Mouse (Mus musculus) kidney, embryonic 15.5 days (tissue): ENCODE results near the gene Ccl28. TPM values are rescaled to one million over a fixed set of nuclear protein-coding genes. Genes with fewer than 3 reads are reported as not detected.
"Not testable (repeated sequence)": the region's sequence is repeated elsewhere in the genome, so short reads cannot be mapped to it uniquely, and the experiment has no call there.

Experiments
- ATAC-seq: fragments of 200-750 bp; cut with Nextera tagmentation; replicated peaks from 2 replicates; pipeline ENCODE4 v1.8.0; 2017; ENCODE audit warnings: moderate TSS enrichment; ENCODE audit not compliant: low FRiP score
- H3K27ac ChIP-seq: fragments of 300-500 bp; sonication (generic); 2 replicates; pipeline ENCODE4 v1.5.1; 2015; ENCODE audit warnings: mild to moderate bottlenecking, inconsistent platforms
- H3K27me3 ChIP-seq: fragments of 300-500 bp; sonication (generic); 2 replicates; pipeline ENCODE4 v1.6.1; 2015; ENCODE audit warnings: inconsistent platforms
- H3K36me3 ChIP-seq: fragments of 300-500 bp; sonication (generic); 2 replicates; pipeline ENCODE4 v1.6.1; 2015; ENCODE audit warnings: inconsistent platforms
- H3K4me1 ChIP-seq: fragments of 300-500 bp; sonication (generic); 2 replicates; pipeline ENCODE4 v1.6.1; 2015; ENCODE audit warnings: inconsistent platforms
- H3K4me2 ChIP-seq: fragments of 300-500 bp; sonication (generic); 2 replicates; pipeline ENCODE4 v1.6.1; 2015; ENCODE audit warnings: moderate library complexity, mild to moderate bottlenecking, inconsistent platforms
- H3K4me3 ChIP-seq: fragments of 300-500 bp; sonication (generic); replicated peaks from 2 replicates; pipeline ENCODE4 v1.5.1; 2015; ENCODE audit warnings: mild to moderate bottlenecking, inconsistent platforms
- H3K9ac ChIP-seq: fragments of 300-500 bp; sonication (generic); 2 replicates; pipeline ENCODE4 v1.6.1; 2015; ENCODE audit warnings: mild to moderate bottlenecking, inconsistent platforms
- H3K9me3 ChIP-seq: fragments of 300-500 bp; sonication (generic); replicated peaks from 2 replicates; pipeline ENCODE4 v1.6.1; 2016; ENCODE audit warnings: inconsistent platforms
- WGBS: fragments of 180-500 bp; shearing (Covaris S2); methylation state at CpG from one replicate; pipeline ENCODE4 v1.1.7; 2015; ENCODE audit warnings: mixed read lengths; 5-methylcytosine and 5-hydroxymethylcytosine counted together
- polyA plus RNA-seq: library from polyadenylated mRNA; unstranded; fragments of >200 nt; fragmentation: Nextera tagmentation; extraction: Ambion mirVana; gene quantifications from 2 replicates; pipeline ENCODE4 v1.2.1, GENCODE M21; 2015

The Ccl28 gene
- polyA plus RNA-seq: 0.05 and 0.13 TPM in 2 replicates

GRCm38 (mm10) chr13:119623634-119624033 lies at the start of gene Ccl28:
TSS of gene Ccl28 (plus strand) at chr13:119623819.
- Histone ChIP-seq H3K36me3 (no peaks in the 10 kb centered on the region), H3K27me3 (no peaks in the 10 kb centered on the region), H3K4me2 (no peak within 1 kb of the TSS), H3K9ac (no peak within 1 kb of the TSS), H3K4me3 (no peak within 1 kb of the TSS), H3K4me1 (no peaks in the 10 kb centered on the region), H3K27ac (no peak within 1 kb of the TSS), H3K9me3 (no peaks in the 10 kb centered on the region)
- no peak for ATAC-seq
- WGBS: 78% methylated on average over 6 of the region's 6 CpGs

DNA sequence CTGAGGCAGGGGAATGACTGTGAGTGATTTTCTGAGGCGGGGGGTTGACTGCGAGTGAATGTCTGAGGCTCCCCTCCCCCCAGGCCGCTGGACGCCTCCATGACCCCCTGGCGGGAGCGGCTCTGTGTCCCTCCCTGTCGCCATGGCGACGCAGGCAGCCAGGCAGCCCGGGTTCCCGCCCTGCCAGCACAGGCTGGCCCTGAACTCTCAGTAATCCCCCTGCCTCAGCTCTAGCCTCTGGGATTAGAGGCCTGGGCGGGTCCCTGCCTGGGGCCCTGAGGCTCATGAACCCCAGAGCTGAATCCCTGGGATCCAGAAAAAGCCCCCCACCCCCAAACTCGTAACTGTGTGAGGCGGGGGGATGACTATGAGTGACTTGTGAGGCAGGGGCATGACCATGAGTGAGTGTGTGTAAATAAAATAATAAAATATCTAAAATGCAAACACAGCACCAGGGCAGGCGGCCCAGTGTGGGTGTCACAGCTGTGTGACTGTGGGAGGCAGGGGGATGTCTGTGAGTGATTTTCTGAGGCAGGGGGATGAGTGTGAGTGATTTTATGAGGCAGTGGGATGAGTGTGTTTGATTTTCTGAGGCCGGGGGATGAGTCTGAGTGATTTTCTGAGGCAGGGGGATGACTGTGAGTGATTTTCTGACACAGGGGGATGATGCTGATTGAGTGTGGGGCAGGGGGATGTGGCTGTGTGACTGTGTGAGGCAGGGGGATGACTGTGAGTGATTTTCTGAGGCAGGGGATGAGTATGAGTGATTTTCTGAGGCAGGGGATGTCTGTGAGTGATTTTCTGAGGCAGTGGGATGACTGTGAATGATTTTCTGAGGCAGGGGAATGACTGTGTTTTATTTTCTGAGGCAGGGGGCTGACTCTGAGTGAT lies 27.1 kb upstream of the Ccl28 start:
- H3K4me3 ChIP-seq, H3K9ac ChIP-seq, H3K4me2 ChIP-seq, H3K27ac ChIP-seq, H3K27me3 ChIP-seq, H3K36me3 ChIP-seq, H3K4me1 ChIP-seq: not testable (repeated sequence)
- 72% methylated on average over 16 of the region's 16 CpGs for WGBS
- ATAC-seq: peak; percentile 94
- peaks cover 12% of the 10 kb centered on the region for H3K9me3 ChIP-seq

DNA sequence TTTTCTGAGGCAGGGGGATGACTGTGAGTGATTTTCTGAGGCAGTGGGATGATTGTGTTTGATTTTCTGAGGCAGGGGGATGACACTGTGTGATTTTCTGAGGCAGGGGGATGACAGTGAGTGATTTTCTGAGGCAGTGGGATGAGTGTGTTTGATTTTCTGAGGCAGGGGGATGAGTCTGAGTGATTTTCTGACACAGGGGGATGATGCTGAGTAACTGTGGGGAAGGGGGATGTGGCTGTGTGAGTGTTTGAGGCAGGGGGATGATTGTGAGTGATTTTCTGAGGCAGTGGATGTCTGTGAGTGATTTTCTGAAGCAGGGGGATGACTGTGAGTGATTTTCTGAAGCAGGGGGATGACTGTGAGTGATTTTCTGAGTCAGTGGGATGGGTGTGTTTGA lies 25.2 kb upstream of the Ccl28 start:
- ATAC-seq, H3K4me3 ChIP-seq, H3K4me1 ChIP-seq: not testable (repeated sequence)

DNA sequence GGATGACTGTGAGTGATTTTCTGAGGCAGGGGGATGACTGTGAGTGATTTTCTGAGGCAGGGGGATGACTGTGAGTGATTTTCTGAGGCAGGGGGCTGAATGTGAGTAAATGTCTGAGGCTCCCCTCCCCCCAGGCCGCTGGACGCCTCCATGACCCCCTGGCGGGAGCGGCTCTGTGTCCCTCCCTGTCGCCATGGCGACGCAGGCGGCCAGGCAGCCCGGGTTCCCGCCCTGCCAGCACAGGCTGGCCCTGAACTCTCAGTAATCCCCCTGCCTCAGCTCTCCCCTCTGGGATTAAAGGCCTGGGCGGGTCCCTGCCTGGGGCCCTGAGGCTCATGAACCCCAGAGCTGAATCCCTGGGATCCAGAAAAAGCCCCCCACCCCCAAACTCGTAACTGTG lies 24.6 kb upstream of the Ccl28 start:
- not testable (repeated sequence) for H3K4me3 ChIP-seq, H3K4me1 ChIP-seq, ATAC-seq, H3K9ac ChIP-seq, H3K36me3 ChIP-seq, H3K27me3 ChIP-seq, H3K27ac ChIP-seq, H3K4me2 ChIP-seq
- H3K9me3 ChIP-seq: peaks cover 21% of the 10 kb centered on the region
- whole genome bisulfite sequencing: 80% methylated on average over 12 of the region's 12 CpGs

More for the DNA sequence above, 25.2 kb upstream of the Ccl28 start:
- peaks cover 15% of the 10 kb centered on the region for H3K9me3 ChIP-seq
- not testable (repeated sequence) for H3K27ac ChIP-seq, H3K27me3 ChIP-seq, H3K9ac ChIP-seq, H3K36me3 ChIP-seq, H3K4me2 ChIP-seq

DNA sequence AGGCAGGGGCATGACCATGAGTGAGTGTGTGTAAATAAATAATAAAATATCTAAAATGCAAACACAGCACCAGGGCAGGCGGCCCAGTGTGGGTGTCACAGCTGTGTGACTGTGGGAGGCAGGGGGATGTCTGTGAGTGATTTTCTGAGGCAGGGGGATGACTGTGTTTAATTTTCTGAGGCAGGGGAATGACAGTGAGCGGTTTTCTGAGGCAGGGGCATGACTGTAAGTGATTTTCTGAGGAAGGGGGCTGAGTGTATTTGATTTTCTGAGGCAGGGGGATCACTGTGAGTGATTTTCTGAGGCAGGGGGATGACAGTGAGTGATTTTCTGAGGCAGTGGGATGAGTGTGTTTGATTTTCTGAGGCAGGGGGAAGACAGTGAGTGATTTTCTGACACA lies 24.1 kb upstream of the Ccl28 start:
- WGBS: 83% methylated on average over 2 of the region's 2 CpGs
- H3K9me3 ChIP-seq: peaks cover 24% of the 10 kb centered on the region

GRCm38 (mm10) chr13:119600166-119600565 lies 23.5 kb upstream of the Ccl28 start:
- not testable (repeated sequence) for H3K4me3 ChIP-seq, H3K4me1 ChIP-seq

More for the DNA sequence above, 24.1 kb upstream of the Ccl28 start:
- not testable (repeated sequence) for H3K36me3 ChIP-seq, H3K27ac ChIP-seq, H3K4me2 ChIP-seq, H3K4me1 ChIP-seq, H3K9ac ChIP-seq, H3K4me3 ChIP-seq, H3K27me3 ChIP-seq, ATAC-seq

GRCm38 (mm10) chr13:119602688-119603331 lies 20.8 kb upstream of the Ccl28 start:
- not testable (repeated sequence) for H3K9ac ChIP-seq, H3K27me3 ChIP-seq, H3K4me1 ChIP-seq, H3K4me3 ChIP-seq, ATAC-seq, H3K36me3 ChIP-seq, H3K27ac ChIP-seq, H3K4me2 ChIP-seq
- 45% methylated on average over 12 of the region's 13 CpGs for WGBS
- peaks cover 14% of the 10 kb centered on the region for H3K9me3 ChIP-seq

More at GRCm38 (mm10) chr13:119600166-119600565, 23.5 kb upstream of the Ccl28 start:
- H3K4me2 ChIP-seq, H3K27me3 ChIP-seq, H3K27ac ChIP-seq, H3K36me3 ChIP-seq, H3K9ac ChIP-seq, ATAC-seq: not testable (repeated sequence)
- H3K9me3 ChIP-seq: peaks cover 26% of the 10 kb centered on the region

DNA sequence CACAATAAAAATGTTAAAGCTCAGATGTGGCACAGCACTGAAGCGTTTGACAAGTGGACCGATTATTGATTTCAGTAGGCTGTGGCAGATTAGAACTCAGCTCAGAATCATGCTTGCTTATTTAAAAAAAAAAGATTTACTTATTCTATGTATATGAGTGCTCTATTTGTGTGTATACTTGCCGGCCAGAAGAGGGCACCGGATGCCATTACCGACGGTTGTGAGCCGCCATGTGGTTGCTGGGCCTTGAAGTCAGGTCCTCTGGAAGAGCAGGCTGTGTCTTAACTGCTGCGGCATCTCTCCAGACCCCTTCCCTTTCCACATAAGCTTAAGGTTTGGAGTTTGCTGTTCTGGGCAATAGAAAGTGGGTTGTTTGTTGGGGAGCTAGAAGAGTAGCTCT lies 19.7 kb upstream of the Ccl28 start:
- H3K4me3 ChIP-seq, H3K4me2 ChIP-seq, H3K27me3 ChIP-seq, H3K4me1 ChIP-seq, H3K36me3 ChIP-seq, H3K9ac ChIP-seq, H3K27ac ChIP-seq: not testable (repeated sequence)
- 0 out of 2 replicates have a peak, but pooled peaks have one; percentile 9 for ATAC-seq
- 95% methylated on average over 8 of the region's 8 CpGs for WGBS
- peaks cover 14% of the 10 kb centered on the region for H3K9me3 ChIP-seq

DNA sequence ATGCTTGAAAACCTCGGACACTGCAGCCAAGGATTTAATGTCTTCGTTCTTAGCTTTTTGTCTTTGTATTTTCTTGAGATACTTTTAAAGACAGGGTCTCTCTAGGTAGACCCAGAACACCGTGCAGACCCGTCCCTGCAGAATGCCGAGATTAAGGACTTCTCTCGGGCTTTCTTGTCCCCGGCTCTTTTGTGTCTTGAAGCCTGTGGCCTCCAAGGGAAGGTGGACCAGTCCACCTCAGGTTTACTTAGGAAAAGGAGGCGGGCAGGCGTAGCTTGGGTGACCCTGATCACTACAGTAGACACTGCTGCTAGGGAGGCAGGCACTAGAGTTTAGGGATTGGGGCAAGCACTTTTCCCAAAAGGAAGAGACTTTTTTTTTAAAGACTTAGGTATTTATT lies 19.3 kb upstream of the Ccl28 start:
- H3K4me2 ChIP-seq, H3K36me3 ChIP-seq, H3K27ac ChIP-seq, H3K9ac ChIP-seq, H3K4me3 ChIP-seq, H3K27me3 ChIP-seq, H3K4me1 ChIP-seq: not testable (repeated sequence)
- H3K9me3 ChIP-seq: peaks cover 14% of the 10 kb centered on the region
- 0 out of 2 replicates have a peak, but pooled peaks have one; percentile 9 for ATAC-seq
- 92% methylated on average over 8 of the region's 9 CpGs for WGBS

DNA sequence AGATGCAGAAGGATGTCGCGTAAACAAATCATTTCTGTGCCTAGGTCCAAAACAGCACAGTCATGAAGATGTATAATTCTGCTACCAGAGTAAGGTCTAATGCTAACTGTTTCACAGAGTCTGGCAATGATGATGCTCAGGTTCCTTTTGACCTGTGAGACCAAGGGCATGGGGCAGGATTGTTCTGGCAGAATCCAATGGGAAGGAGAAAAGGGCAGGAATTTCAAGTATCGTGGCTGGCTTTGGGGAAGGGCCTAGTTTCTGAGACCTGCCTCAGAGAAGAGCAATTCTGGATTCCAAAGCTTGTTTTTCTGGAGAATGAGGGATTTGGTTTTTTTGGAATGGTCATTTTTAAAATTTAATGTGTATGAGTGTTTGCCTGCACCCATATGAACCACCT lies 4.8 kb upstream of the Ccl28 start:
- Histone ChIP-seq H3K9me3 (no peaks in the 10 kb centered on the region), H3K4me1 (no peaks in the 10 kb centered on the region), H3K27ac (no peak overlapping the region), H3K36me3 (no peaks in the 10 kb centered on the region), H3K9ac (no peak overlapping the region), H3K4me3 (no peak overlapping the region), H3K4me2 (no peak overlapping the region), H3K27me3 (no peaks in the 10 kb centered on the region)
- ATAC-seq: no peak
- WGBS: 95% methylated on average over 3 of the region's 3 CpGs

DNA sequence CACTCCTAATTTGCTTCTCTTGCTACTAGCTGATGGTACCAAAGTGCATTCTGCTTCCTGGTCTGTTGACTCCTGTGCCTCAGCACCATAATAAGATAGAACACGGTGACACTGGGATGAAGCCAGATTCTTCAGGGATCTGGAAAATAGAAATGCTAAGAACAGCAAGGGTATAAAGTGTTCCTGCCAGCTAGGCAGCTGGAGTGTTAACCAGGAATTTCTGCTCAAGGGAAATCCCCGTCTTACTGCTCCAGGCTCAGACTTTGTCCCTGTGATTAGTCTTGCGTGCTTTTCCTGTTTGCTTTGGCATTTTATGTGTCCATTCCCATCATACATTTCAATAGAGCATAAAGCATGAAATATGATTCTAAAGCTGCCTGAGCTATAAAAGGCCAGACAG lies 3.9 kb upstream of the Ccl28 start:
- no peaks in the 10 kb centered on the region for H3K27me3 ChIP-seq
- no peak overlapping the region for H3K4me3 ChIP-seq
- H3K27ac ChIP-seq: no peak overlapping the region
- no peaks in the 10 kb centered on the region for H3K36me3 ChIP-seq
- no peak for ATAC-seq
- 62% methylated on average over 3 of the region's 3 CpGs for WGBS
- H3K4me1 ChIP-seq: no peaks in the 10 kb centered on the region
- no peaks in the 10 kb centered on the region for H3K9me3 ChIP-seq
- no peak overlapping the region for H3K4me2 ChIP-seq
- no peak overlapping the region for H3K9ac ChIP-seq

DNA sequence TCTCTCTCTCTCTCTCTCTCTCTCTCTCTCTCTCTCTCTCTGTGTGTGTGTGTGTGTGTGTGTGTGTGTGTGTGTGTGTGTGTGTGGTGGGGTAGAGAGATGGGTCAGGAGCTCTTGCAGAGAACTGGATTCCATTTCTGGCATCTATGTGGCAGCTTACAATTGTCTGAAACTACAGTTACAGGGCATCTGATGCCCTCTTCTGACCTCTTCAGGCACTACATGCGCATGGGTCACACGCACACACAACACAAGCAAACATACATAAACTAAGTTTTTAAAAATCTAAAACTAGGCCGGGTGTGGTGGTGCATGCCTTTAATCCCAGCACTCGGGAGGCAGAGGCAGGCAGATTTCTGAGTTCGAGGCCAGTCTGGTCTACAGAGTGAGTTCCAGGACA lies 2.3 kb downstream of the Ccl28 start:
- ATAC-seq, H3K27ac ChIP-seq, H3K4me3 ChIP-seq, H3K9me3 ChIP-seq, H3K4me1 ChIP-seq, H3K36me3 ChIP-seq, H3K27me3 ChIP-seq, H3K9ac ChIP-seq, H3K4me2 ChIP-seq: not testable (repeated sequence)
- 85% methylated on average over 5 of the region's 5 CpGs for WGBS
